Mouse (Mus musculus) cerebellum, adult 18-20 months (tissue): ENCODE data around the gene Ankrd55.
A peak's percentile ranks its signal among the peaks of the same experiment; 100 is the strongest.

Experiments used
- DNase-seq, 2 experiments: peaks; one replicate each; pipeline ENCODE4 v3.0.0; 2021

The Ankrd55 gene

DNA sequence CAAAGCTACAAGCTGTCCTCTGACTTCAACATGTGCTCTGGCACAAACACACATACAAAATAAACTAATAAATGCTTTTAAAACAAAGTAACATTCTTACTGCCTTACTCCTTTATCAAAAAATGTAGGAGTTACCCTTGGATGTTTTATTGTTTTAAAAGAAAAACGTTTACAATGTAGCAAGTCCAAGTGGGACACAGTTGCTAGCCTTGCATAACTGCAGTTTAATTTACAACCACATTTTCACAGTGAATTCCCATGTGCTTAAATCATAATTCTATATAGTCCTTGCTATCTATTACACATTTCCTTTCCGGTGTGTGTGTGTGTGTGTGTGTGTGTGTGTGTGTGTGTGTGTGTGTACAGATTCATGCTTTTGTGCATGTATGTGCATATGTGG is 57.3 kb downstream of the Ankrd55 start:
- DNase-seq: no peak

GRCm38 (mm10) chr13:112346031-112346430 is 57.8 kb downstream of the Ankrd55 start:
- no peak for DNase-seq

DNA sequence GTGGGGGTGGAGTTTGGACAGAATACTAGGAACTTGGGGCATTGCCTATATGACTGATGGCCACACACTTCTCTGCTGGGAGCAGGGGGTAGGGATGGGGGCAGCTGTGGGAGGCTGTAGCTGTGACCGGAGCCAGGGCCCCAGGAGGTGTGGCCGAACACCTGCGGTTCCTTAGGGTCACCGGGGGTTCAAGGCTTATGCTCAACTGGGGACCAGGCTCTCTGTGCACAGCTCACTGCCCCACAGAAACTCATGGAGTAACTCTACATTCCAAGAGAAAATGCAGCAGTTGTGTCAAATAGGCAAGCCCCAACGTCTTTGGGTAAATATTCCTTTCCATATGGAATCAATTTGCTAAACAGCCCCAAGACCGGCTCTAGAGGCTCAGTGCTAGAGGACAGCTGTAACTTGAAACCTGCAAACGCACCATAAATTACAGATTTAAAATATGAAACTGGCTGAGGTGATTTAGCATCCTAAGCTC is 58.5 kb downstream of the Ankrd55 start:
- DNase-seq: no peak

- no peak for DNase-seq
Observed at GRCm38 (mm10) chr13:112348250-112348649, 60.0 kb downstream of the Ankrd55 start.

DNA sequence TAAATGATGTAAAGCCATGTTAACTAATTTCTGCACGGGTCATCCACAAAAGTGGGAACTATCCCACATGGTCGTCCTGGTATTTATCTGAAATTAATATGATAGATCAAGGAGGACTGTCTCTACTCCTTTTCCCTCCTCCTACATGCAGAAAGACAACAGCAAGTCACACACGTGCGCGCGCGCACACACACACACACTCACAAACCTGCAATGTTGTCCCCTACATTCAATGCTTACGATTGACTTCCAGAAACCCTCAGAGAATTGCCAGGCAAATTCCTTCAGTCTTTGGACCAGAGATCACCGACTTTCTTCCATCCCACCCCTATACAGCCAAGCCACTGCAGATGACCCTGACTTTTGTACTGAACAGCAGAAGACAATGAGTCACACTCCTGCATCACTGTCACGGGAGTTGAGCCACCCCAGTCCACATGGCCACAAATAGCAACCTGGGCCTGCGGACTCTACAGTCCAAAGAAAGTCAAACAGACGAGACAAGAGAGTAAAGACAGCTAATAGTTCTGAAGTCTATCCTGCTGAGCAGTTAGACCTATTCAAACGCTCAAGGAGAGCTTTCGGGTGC is 60.7 kb downstream of the Ankrd55 start:
- no peak for DNase-seq

GRCm38 (mm10) chr13:112349500-112349899 is 61.2 kb downstream of the Ankrd55 start:
- no peak for DNase-seq

DNA sequence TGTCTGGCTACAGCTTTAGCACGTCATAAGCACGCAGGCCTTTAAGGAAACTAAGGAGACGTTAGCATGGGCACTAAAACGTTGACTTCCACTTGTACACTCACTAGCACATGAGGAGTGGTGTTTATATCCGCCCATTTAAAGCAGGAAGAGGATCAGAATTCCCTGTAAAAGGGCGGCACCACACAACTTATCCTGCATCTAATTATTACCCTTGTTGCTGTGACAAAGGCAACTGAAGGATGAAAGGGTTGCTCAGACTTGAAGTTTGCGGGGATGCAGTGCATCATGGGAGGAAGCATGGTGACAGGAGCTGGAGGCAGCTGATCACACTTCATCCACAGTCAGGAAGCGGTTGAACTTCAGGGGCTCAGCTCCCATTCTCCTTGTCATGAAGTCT is 63.7 kb downstream of the Ankrd55 start:
- no peak for DNase-seq

- DNase-seq: no peak
Observed at GRCm38 (mm10) chr13:112354109-112354867, 66.0 kb downstream of the Ankrd55 start.

DNA sequence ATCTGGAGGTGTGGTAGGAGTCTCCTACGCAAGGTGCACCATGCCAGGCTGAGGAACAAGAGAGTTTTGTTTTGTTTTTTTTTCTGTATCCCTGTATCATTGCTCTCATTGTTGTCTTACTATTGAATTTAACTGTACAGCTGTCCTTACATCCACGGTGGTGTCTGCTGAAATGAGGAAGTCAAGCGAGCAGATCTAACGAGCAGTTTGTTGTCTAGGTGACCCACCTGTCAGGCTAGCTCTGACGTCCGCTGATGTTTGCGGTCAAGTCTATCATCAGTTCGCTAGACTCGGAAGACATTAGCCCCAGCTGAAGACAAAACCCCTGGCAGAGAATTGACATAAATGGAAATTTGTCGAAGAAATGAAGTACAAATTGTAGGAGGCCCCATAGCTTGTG is 66.7 kb downstream of the Ankrd55 start:
- no peak for DNase-seq

- no peak for DNase-seq
Observed at GRCm38 (mm10) chr13:112355794-112356486, 67.7 kb downstream of the Ankrd55 start.

- no peak for DNase-seq
Observed at GRCm38 (mm10) chr13:112361575-112361974, 73.3 kb downstream of the Ankrd55 start.

GRCm38 (mm10) chr13:112363218-112363617 is 75.0 kb downstream of the Ankrd55 start:
- no peak for DNase-seq

GRCm38 (mm10) chr13:112363746-112364145 is 75.5 kb downstream of the Ankrd55 start:
- no peak for DNase-seq

DNA sequence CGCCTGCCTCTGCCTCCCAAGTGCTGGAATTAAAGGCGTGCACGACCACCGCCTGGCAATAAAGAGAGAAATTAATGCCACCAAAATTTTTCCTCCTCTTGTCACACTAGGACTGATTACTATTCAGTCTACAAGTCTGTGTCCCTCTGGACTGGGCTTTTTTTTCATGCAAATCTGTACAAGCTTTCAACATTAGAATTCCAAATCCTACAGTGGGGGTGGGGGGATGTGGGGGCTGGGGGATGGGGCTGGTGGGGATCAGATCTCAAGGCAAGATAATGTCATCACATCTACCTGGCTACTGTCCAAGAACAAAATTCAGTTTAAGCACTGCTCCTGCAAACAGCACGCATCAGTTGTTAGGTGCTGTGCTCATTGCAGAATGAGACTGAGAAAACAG is 76.4 kb downstream of the Ankrd55 start:
- DNase-seq: no peak

DNA sequence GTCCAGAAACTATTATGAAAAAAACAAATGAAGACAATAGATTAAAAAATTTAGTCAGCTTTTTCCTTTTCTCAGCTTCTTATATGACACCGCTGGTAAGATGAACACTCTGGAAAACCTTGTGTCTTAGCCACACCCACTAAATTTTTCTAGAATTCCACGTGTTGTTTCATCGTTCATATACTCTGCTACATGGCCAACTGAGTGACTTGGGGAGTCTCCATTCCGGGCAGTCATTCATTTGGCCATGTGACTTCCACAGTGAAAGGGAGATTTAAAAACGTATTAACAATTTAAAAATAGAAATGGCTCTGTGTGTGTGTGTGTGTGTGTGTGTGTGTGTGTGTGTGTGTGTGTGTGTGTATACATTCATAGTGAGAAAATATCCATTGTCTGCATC is 77.1 kb downstream of the Ankrd55 start:
- no peak for DNase-seq

DNA sequence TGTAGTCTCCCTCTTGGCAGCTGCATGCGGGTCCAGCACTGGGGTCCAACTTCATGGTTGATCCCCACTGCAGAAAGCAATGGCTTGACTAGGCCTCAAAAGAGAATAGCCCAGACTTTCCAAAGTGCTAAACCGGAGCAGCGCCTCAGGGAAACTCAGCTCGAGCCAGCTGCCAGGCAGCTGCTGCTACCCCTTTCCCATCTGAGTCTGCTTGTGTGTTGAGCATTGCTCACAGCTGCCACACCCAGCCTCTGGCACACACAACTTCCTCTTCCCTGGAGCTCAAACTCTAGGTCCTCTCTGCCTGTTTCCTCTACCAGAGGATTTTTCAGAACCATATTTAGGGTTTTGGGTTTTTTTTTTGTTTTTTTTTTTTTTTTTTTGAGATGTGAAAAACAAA is 77.5 kb downstream of the Ankrd55 start:
- DNase-seq: no peak

GRCm38 (mm10) chr13:112366321-112367029 is 78.2 kb downstream of the Ankrd55 start:
- DNase-seq: no peak

GRCm38 (mm10) chr13:112371729-112372128 is 83.5 kb downstream of the Ankrd55 start:
- no peak for DNase-seq

- DNase-seq: peak; percentile 3 to 4
Observed at GRCm38 (mm10) chr13:112375766-112376165, 87.5 kb downstream of the Ankrd55 start.

DNA sequence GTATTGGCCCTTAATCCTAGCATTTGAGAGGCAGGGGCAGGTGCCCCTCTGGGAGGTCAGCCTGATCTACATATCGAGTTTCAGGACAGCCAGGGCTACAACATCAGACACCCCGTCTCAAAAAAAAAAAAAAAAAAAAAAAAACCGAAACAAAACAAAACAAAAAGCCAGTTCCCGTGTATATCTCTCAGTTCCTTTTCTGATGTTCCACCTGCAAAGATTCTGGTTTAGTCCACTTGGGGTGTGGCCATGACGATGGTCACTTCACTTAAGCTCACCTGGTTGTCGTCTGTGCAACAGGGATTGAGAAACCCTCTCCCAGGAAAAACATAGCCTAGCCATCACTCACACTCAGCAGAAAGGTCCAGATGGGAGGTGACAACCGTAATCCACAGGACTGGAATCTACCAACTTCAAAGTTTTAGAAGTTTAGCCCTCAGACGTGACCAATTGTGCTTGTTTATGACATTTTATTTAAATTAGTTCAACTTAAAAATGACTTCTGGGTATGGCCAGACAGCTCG is 90.6 kb downstream of the Ankrd55 start:
- no peak for DNase-seq

DNA sequence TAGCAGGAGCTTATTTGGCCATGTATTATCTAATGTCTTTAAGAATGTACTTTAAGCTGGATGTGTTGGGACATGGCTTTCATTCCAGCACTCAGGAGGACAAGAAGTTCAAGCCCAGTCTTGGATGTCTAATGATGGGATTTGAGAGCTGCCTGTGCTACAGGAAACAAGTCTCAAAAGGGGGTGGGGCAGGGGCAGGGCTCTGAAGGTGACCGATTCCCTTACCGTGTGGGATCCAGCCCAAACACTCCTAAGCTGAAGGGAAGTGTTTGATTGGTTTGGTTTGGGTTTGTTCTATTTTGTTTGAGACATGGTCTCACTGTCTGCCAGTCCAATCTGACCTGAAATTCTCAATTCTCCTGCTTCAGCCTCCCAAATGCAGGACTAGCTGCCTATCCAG is 93.2 kb downstream of the Ankrd55 start:
- DNase-seq: no peak

DNA sequence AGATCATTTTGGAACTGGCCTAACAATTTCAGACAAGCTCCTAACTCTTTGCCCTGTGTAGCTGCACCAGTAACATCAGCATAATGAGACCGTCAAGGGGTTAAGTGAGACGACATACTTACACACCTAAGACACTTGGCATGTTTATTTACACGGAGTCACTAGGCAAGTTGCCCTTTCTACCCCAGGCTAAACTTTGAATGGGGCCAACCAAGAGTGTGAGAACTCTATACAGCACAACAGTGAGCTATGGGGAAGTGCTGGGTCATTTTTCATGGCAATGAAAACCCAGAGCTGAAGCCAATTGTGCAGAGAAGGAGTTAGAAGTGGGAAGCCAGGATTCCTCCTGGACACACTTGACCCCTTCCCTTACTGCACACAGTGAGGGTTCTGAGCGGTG is 94.2 kb downstream of the Ankrd55 start:
- no peak for DNase-seq

GRCm38 (mm10) chr13:112382956-112383355 is 94.7 kb downstream of the Ankrd55 start:
- no peak for DNase-seq
